Mouse (Mus musculus) heart, embryonic 11.5 days (tissue): ENCODE measurements around the gene Henmt1. TPM values are rescaled to one million over a fixed set of nuclear protein-coding genes. Genes with fewer than 3 reads are reported as not detected.

Experiments used
- ATAC-seq: fragments of 200-750 bp; cut with Nextera tagmentation; replicated peaks from 2 replicates; pipeline ENCODE4 v1.8.0; 2017; ENCODE audit warnings: moderate library complexity; ENCODE audit not compliant: insufficient number of reproducible peaks, low FRiP score, low TSS enrichment
- H3K27ac ChIP-seq: fragments of 300-500 bp; sonication (generic); 2 replicates; pipeline ENCODE4 v1.5.1; 2014; ENCODE audit warnings: mild to moderate bottlenecking, low read depth, low read length
- H3K27me3 ChIP-seq: fragments of 300-500 bp; sonication (generic); 2 replicates; pipeline ENCODE4 v1.6.1; 2014; ENCODE audit warnings: mild to moderate bottlenecking, low read length, mixed read lengths; ENCODE audit not compliant: control insufficient read depth, insufficient read depth
- H3K36me3 ChIP-seq: fragments of 300-500 bp; sonication (generic); 2 replicates; pipeline ENCODE4 v1.6.1; 2014; ENCODE audit warnings: mild to moderate bottlenecking, low read length, moderate library complexity, mixed read lengths; ENCODE audit not compliant: control insufficient read depth, insufficient read depth
- H3K4me1 ChIP-seq: fragments of 300-500 bp; sonication (generic); 2 replicates; pipeline ENCODE4 v1.6.1; 2014; ENCODE audit warnings: low read length; ENCODE audit not compliant: control insufficient read depth, insufficient read depth
- H3K4me2 ChIP-seq: fragments of 300-500 bp; sonication (generic); 2 replicates; pipeline ENCODE4 v1.6.1; 2014; ENCODE audit warnings: mild to moderate bottlenecking, moderate library complexity
- H3K4me3 ChIP-seq: fragments of 300-500 bp; sonication (generic); 2 replicates; pipeline ENCODE4 v1.5.1; 2014; ENCODE audit warnings: low read depth, low read length
- H3K9ac ChIP-seq: fragments of 300-500 bp; sonication (generic); 2 replicates; pipeline ENCODE4 v1.6.1; 2014; ENCODE audit warnings: mild to moderate bottlenecking, low read depth, low read length, moderate library complexity
- H3K9me3 ChIP-seq: fragments of 300-500 bp; sonication (generic); replicated peaks from 2 replicates; pipeline ENCODE4 v1.6.1; 2016; ENCODE audit warnings: low read length; ENCODE audit not compliant: control insufficient read depth
- WGBS: fragments of 180-500 bp; shearing (Covaris S2); extraction: QIAGEN DNeasy Blood & Tissue Kit; methylation state at CpG from one replicate; pipeline ENCODE4 v1.1.7; 2014; ENCODE audit not compliant: insufficient replicate concordance; 5-methylcytosine and 5-hydroxymethylcytosine counted together
- polyA plus RNA-seq: library from polyadenylated mRNA; unstranded; fragments of >200 nt; fragmentation: Nextera tagmentation; extraction: Ambion mirVana; gene quantifications from 2 replicates; pipeline ENCODE4 v1.2.1, GENCODE M21; 2014

Gene Henmt1
- polyA plus RNA-seq, 1 experiment from 2014 or later, result 0.16 TPM

DNA sequence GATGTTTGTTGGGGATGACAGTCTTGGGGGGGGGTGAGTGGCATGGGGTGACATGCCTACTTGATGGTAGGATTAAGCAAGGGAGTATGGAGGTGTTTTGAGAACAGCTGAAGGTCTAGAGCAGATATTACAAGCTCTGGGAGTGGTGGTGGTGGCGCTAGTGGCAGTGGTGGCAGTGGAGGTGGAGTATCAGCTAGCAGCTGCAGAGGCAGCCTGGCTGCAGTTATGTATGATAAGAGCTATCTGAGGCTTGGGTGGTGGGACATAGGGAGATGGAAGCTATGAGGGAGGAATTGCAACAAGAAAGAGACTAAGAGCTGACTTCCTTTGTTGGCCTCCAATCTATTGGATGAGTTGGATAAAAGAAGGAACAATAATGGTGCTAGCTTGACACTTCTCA, 17.9 kb upstream of the Henmt1 start:
- Histone ChIP-seq H3K9ac (no peak overlapping the region), H3K4me2 (no peak overlapping the region), H3K4me1 (no peaks in the 10 kb centered on the region), H3K9me3 (no peaks in the 10 kb centered on the region), H3K36me3 (no peaks in the 10 kb centered on the region), H3K27me3 (no peaks in the 10 kb centered on the region), H3K27ac (no peak overlapping the region), H3K4me3 (no peak overlapping the region)
- ATAC-seq, result no peak
- WGBS, result 63% methylated on average over 1 of the region's 1 CpGs

DNA sequence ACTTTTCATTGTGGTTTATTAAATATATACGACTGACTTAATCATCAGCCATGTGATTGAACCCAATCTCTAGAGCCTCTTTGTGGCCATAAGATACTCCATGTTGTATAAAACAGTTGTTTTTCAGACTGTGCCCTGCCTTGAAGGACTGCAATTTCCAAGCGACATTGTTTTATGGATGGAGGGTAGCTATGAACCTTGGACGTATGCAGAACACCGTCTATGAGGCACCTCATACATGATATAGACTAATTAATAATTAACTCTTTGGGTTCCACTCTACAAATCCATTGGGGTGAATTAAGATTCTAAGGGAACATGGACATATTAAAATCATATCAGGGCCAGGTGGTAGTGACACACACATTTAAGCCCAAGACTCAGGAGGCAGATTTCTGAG, 14.0 kb upstream of the Henmt1 start:
- Histone ChIP-seq H3K27me3 (no peaks in the 10 kb centered on the region), H3K4me2 (no peak overlapping the region), H3K27ac (no peak overlapping the region), H3K9ac (no peak overlapping the region), H3K4me3 (no peak overlapping the region), H3K36me3 (no peaks in the 10 kb centered on the region), H3K9me3 (no peaks in the 10 kb centered on the region), H3K4me1 (no peaks in the 10 kb centered on the region)
- 81% methylated on average over 4 of the region's 4 CpGs for WGBS
- no peak for ATAC-seq

DNA sequence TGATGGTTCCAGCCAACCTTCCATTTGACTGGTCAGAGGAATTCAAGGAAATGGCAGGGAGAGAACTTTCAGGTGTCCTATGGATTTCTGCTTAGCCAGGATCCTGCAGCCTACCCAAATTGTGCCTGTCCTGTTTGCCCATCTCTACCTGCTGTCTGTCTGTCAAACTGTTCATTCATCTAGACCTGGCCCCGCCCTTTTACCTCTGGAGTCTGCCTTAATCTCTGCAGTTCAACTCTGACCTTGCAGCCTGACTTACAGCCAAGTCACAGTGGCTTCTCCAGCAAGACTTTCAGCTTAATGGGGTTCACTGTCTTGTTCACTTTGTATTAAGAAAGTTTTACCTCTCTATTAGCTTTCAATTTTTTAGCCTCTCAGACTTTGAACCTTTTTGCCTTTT, 13.4 kb upstream of the Henmt1 start:
- Histone ChIP-seq H3K27me3 (no peaks in the 10 kb centered on the region), H3K9ac (no peak overlapping the region), H3K9me3 (no peaks in the 10 kb centered on the region), H3K4me1 (no peaks in the 10 kb centered on the region), H3K4me3 (no peak overlapping the region), H3K27ac (no peak overlapping the region), H3K4me2 (no peak overlapping the region), H3K36me3 (no peaks in the 10 kb centered on the region)
- 80% methylated on average over 1 of the region's 1 CpGs for WGBS
- no peak for ATAC-seq

DNA sequence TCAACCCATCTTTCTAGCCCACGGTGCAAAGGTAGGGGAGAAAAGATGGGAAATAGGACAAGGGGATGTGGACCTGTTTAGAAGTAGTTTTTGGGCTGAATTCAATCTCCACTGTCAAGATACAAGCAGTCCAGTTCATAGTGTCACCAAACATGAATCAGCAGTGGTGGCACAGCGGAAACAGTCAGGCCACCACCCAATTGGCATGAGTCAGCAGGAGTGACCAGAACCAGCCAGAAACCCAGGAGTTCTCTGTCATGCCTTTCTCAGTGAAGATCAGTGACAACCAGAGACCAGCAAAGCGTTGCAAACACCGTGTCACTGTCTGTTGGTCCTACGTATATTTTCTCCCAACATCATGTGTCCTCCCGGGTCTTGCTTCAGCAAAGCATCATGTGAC, 6.1 kb upstream of the Henmt1 start:
- H3K27ac ChIP-seq, result no peak overlapping the region
- 84% methylated on average over 6 of the region's 6 CpGs for WGBS

DNA sequence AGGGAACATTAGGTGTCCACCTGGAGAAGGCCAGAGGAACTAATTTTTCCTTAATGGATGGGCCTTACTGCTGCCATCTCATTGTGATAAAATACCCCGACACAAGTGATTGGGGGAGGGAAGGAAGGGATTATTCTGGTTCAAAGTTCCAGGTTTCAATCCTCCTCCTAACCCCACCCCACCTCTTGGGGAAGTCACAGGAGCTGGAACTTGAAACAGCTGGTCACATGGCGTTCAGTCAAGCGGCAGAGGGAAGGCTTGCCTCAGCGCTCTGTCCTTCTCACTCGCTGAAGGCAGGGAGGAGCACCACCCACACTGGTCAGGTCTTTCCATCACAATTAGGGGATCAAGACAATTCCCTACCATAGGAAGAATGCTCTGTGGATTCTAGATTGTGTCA, 982 bp upstream of the Henmt1 start:
- Histone ChIP-seq H3K27me3 (no peaks in the 10 kb centered on the region), H3K9me3 (no peaks in the 10 kb centered on the region), H3K4me2 (no peak overlapping the region), H3K9ac (no peak overlapping the region), H3K4me3 (no peak overlapping the region), H3K4me1 (no peaks in the 10 kb centered on the region), H3K36me3 (no peaks in the 10 kb centered on the region), H3K27ac (no peak overlapping the region)
- no peak for ATAC-seq
- WGBS, result 95% methylated on average over 5 of the region's 5 CpGs

More for the DNA sequence above, 6.1 kb upstream of the Henmt1 start:
- H3K4me2 ChIP-seq, result no peak overlapping the region
- H3K4me1 ChIP-seq, result no peaks in the 10 kb centered on the region
- H3K9me3 ChIP-seq, result no peaks in the 10 kb centered on the region
- H3K4me3 ChIP-seq, result no peak overlapping the region
- H3K36me3 ChIP-seq, result no peaks in the 10 kb centered on the region
- H3K27me3 ChIP-seq, result no peaks in the 10 kb centered on the region
- no peak for ATAC-seq
- H3K9ac ChIP-seq, result no peak overlapping the region

DNA sequence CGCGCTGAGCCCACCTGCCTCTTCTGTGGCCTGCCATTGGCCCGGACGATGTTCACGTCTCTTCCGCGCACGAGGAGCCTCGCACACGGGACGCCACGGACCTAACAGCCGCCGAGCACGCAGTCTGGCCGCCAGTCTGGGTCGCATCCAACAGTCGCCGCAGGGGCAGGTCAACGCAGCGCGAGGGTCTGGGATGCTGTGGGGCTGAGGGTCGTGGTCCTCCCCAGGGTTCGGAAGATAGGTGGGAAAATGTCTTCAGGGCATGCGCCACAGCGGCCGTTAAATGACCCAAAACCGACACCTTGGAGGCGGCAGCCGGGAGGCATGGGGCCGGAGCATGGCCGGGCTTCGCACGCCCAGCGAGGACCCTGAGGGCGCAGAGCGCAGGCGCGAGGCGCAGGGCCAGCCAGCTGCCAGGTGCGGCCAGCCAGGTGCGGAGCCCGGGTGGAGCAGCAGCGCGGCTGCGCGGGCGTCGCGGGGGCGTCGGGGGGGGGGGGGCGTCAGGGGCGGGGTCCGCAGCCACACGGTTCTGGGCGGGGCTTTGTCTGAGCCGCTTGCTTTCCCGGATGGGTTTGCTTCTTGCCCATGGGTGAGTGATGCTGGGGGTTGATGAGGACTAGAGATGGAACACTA, 444 bp downstream of the Henmt1 start, which contains the start of gene Gm9857:
TSS of gene Gm9857 (minus strand) at position 445 of the 633 bp plus-strand sequence.
- no peaks in the 10 kb centered on the region for H3K4me1 ChIP-seq
- H3K36me3 ChIP-seq, result no peaks in the 10 kb centered on the region
- H3K9me3 ChIP-seq, result no peaks in the 10 kb centered on the region
- H3K4me3 ChIP-seq, result peak within 1 kb of the TSS; percentile 20
- peak; percentile 39; the same call in 1 of the 2 replicates for ATAC-seq
- no peaks in the 10 kb centered on the region for H3K27me3 ChIP-seq
- no peak within 1 kb of the TSS for H3K27ac ChIP-seq
- peak within 1 kb of the TSS; percentile 63 for H3K4me2 ChIP-seq
- H3K9ac ChIP-seq, result no peak within 1 kb of the TSS
- WGBS, result 43% methylated on average over 48 of the region's 59 CpGs

DNA sequence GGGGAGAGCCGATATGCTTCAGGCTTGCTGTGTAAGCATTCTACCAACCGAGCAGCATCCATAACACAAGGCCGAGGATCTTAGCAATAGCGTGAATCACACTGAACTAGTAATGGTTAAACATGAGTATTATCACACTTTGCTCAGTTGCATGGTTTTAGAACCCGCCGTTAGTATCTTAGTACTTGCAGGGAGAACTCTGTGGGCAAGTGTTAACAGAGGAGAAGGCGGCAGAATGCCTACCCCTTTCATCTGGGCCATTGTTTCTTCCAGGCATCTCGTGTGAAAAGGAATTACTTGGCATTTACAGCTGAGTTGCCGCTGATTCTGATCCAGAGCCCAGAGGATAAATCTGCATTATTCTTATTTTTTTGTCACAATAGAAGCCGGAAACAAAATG, 1.3 kb downstream of the Henmt1 start:
- WGBS, result 86% methylated on average over 10 of the region's 10 CpGs
- Histone ChIP-seq H3K36me3 (no peaks in the 10 kb centered on the region), H3K9ac (no peak overlapping the region), H3K4me2 (no peak overlapping the region), H3K4me3 (no peak overlapping the region), H3K4me1 (no peaks in the 10 kb centered on the region), H3K9me3 (no peaks in the 10 kb centered on the region), H3K27ac (no peak overlapping the region), H3K27me3 (no peaks in the 10 kb centered on the region)
- ATAC-seq, result no peak

DNA sequence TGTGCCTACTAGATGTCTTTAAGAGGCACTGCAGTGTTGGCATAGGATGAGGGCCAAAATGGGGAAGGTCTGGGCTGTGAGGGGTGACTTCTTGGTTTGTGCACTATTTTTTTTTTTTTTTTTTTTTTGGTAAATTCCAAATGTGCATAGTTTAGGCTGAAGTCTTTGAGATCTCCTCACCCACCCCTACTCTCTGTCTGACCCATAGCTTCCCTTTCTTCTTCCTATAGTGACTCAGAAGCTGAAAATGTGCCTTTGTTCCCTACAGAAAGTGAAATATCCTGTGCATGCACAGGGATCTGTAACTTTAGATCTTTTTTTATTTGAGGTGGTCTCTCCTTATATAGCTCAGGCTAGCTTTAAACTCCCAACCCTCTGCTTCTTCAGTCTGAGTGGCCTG, 18.3 kb downstream of the Henmt1 start:
- ATAC-seq, result no peak
- no peaks in the 10 kb centered on the region for H3K27me3 ChIP-seq
- H3K9me3 ChIP-seq, result no peaks in the 10 kb centered on the region
- no peaks in the 10 kb centered on the region for H3K36me3 ChIP-seq
- no peak overlapping the region for H3K4me2 ChIP-seq
- H3K4me3 ChIP-seq, result no peak overlapping the region
- H3K27ac ChIP-seq, result no peak overlapping the region
- H3K4me1 ChIP-seq, result peaks cover 2% of the 10 kb centered on the region; the same call in 1 of the 2 replicates
- H3K9ac ChIP-seq, result no peak overlapping the region

DNA sequence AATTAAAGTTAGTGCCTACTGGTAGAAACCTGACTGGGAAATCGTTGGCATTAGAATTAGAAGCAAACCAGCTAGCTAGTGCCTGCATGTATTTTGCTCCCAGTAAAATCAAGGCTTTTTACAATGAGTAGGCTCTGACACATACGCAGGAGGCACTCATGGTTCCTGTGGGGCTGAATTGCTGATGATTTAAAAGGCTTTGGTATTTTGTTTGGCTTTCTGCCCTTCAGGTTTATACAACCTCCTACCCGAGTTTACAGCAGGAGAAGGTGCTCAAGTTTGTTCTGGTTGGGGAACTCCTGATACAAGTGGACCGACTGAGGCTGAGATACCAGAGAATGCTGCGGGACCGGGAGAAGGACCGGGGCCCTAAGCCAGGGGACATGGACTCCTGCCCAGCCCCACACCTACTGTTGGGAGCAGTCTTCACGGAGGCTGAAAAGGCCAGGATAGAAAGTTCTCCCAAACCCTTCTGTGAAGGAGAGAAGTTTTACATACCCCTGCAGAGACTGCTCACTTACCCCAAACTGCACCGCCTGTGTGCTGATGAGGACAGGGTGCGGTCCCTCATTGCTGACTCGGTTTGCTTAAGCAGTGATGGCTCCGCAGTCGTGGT, 20.1 kb downstream of the Henmt1 start:
- no peak overlapping the region for H3K27ac ChIP-seq
- H3K4me2 ChIP-seq, result no peak overlapping the region
- H3K36me3 ChIP-seq, result no peaks in the 10 kb centered on the region
- H3K9ac ChIP-seq, result no peak overlapping the region
- ATAC-seq, result no peak
- 64% methylated on average over 13 of the region's 13 CpGs for WGBS
- H3K27me3 ChIP-seq, result no peaks in the 10 kb centered on the region
- H3K4me3 ChIP-seq, result no peak overlapping the region
- H3K4me1 ChIP-seq, result no peaks in the 10 kb centered on the region; the same call in 1 of the 2 replicates
- no peaks in the 10 kb centered on the region for H3K9me3 ChIP-seq
